Mouse (Mus musculus): Measurements from ENCODE around the gene Reep1. TPM values are rescaled to one million over a fixed set of nuclear protein-coding genes. Genes with fewer than 3 reads are reported as not detected.

Gene Reep1
- polyA plus RNA-seq, 1 experiment from 2014 or later = 326 TPM

- ATAC-seq (ENCODE audit: low FRiP score) (no peak), DNase-seq (ENCODE audit: low spot score) (no peak)
- no peaks in the 10 kb centered on the region for H3K9me3 ChIP-seq (ENCODE audit: control insufficient read depth, low read length)
- H3K36me3 ChIP-seq (replicated peaks; ENCODE audit: control insufficient read depth, insufficient read depth) = no peaks in the 10 kb centered on the region
- H3K4me1 ChIP-seq (replicated peaks; ENCODE audit: control insufficient read depth, insufficient read depth, low read length) = no peaks in the 10 kb centered on the region
- H3K27ac ChIP-seq = no peak overlapping the region
- H3K27me3 ChIP-seq (ENCODE audit: control insufficient read depth, insufficient read depth, low read length) = no peaks in the 10 kb centered on the region
- no peak overlapping the region for H3K4me2 ChIP-seq (replicated peaks)
- WGBS = 85% methylated on average over 3 of the region's 3 CpGs
- H3K9ac ChIP-seq = no peak overlapping the region
- no peak overlapping the region for H3K4me3 ChIP-seq (replicated peaks; ENCODE audit: low read length)
Observed at GRCm38 (mm10) chr6:71728306-71728705, 20.9 kb downstream of the Reep1 start.

GRCm38 (mm10) chr6:71734910-71735599 lies 27.7 kb downstream of the Reep1 start:
- H3K4me2 ChIP-seq (replicated peaks) = no peak overlapping the region
- no peaks in the 10 kb centered on the region for H3K27me3 ChIP-seq (ENCODE audit: control insufficient read depth, insufficient read depth, low read length)
- H3K36me3 ChIP-seq (replicated peaks; ENCODE audit: control insufficient read depth, insufficient read depth) = no peaks in the 10 kb centered on the region
- WGBS = 44% methylated on average over 4 of the region's 4 CpGs
- H3K9ac ChIP-seq = no peak overlapping the region
- peaks cover 23% of the 10 kb centered on the region for H3K4me1 ChIP-seq (replicated peaks; ENCODE audit: control insufficient read depth, insufficient read depth, low read length)
- ATAC-seq (ENCODE audit: low FRiP score) (no peak; the same call in 1 of the 2 replicates), DNase-seq (ENCODE audit: low spot score) (no peak)
- no peak overlapping the region for H3K27ac ChIP-seq
- H3K4me3 ChIP-seq (replicated peaks; ENCODE audit: low read length) = no peak overlapping the region
- no peaks in the 10 kb centered on the region for H3K9me3 ChIP-seq (ENCODE audit: control insufficient read depth, low read length)

- no peak overlapping the region for H3K9ac ChIP-seq
- no peaks in the 10 kb centered on the region for H3K36me3 ChIP-seq (replicated peaks; ENCODE audit: control insufficient read depth, insufficient read depth)
- no peaks in the 10 kb centered on the region for H3K27me3 ChIP-seq (ENCODE audit: control insufficient read depth, insufficient read depth, low read length)
- ATAC-seq (ENCODE audit: low FRiP score) = no peak
- H3K4me2 ChIP-seq (replicated peaks) = no peak overlapping the region
- H3K4me1 ChIP-seq (replicated peaks; ENCODE audit: control insufficient read depth, insufficient read depth, low read length) = peaks cover 28% of the 10 kb centered on the region
- no peak overlapping the region for H3K4me3 ChIP-seq (replicated peaks; ENCODE audit: low read length)
- no peaks in the 10 kb centered on the region for H3K9me3 ChIP-seq (ENCODE audit: control insufficient read depth, low read length)
- no peak for DNase-seq (ENCODE audit: low spot score)
- 13% methylated on average over 4 of the region's 4 CpGs for WGBS
- no peak overlapping the region for H3K27ac ChIP-seq
Observed at GRCm38 (mm10) chr6:71735600-71736010, 28.2 kb downstream of the Reep1 start.

GRCm38 (mm10) chr6:71736101-71736500 lies 28.7 kb downstream of the Reep1 start:
- 89% methylated on average over 5 of the region's 5 CpGs for WGBS
- H3K4me1 ChIP-seq (replicated peaks; ENCODE audit: control insufficient read depth, insufficient read depth, low read length) = peaks cover 33% of the 10 kb centered on the region
- ATAC-seq (ENCODE audit: low FRiP score) = no peak

GRCm38 (mm10) chr6:71737202-71737601 lies 29.8 kb downstream of the Reep1 start:
- Histone ChIP-seq H3K9ac (no peak overlapping the region), H3K4me1 (replicated peaks; ENCODE audit: control insufficient read depth, insufficient read depth, low read length) (peaks cover 37% of the 10 kb centered on the region), H3K27me3 (ENCODE audit: control insufficient read depth, insufficient read depth, low read length) (no peaks in the 10 kb centered on the region), H3K36me3 (replicated peaks; ENCODE audit: control insufficient read depth, insufficient read depth) (no peaks in the 10 kb centered on the region), H3K27ac (no peak overlapping the region), H3K4me2 (replicated peaks) (no peak overlapping the region), H3K9me3 (ENCODE audit: control insufficient read depth, low read length) (no peaks in the 10 kb centered on the region), H3K4me3 (replicated peaks; ENCODE audit: low read length) (no peak overlapping the region)
- DNase-seq (ENCODE audit: low spot score) (no peak), ATAC-seq (ENCODE audit: low FRiP score) (no peak)
- 58% methylated on average over 8 of the region's 8 CpGs for WGBS

More at GRCm38 (mm10) chr6:71736101-71736500, 28.7 kb downstream of the Reep1 start:
- Histone ChIP-seq H3K9ac (no peak overlapping the region), H3K4me3 (replicated peaks; ENCODE audit: low read length) (no peak overlapping the region), H3K27me3 (ENCODE audit: control insufficient read depth, insufficient read depth, low read length) (no peaks in the 10 kb centered on the region), H3K36me3 (replicated peaks; ENCODE audit: control insufficient read depth, insufficient read depth) (no peaks in the 10 kb centered on the region), H3K9me3 (ENCODE audit: control insufficient read depth, low read length) (no peaks in the 10 kb centered on the region), H3K4me2 (replicated peaks) (no peak overlapping the region), H3K27ac (no peak overlapping the region)
- no peak for DNase-seq (ENCODE audit: low spot score)

GRCm38 (mm10) chr6:71738611-71739010 lies 31.2 kb downstream of the Reep1 start:
- Histone ChIP-seq H3K4me2 (replicated peaks) (no peak overlapping the region), H3K27ac (no peak overlapping the region), H3K36me3 (replicated peaks; ENCODE audit: control insufficient read depth, insufficient read depth) (no peaks in the 10 kb centered on the region), H3K4me3 (replicated peaks; ENCODE audit: low read length) (no peak overlapping the region), H3K27me3 (ENCODE audit: control insufficient read depth, insufficient read depth, low read length) (no peaks in the 10 kb centered on the region), H3K9me3 (ENCODE audit: control insufficient read depth, low read length) (no peaks in the 10 kb centered on the region), H3K4me1 (replicated peaks; ENCODE audit: control insufficient read depth, insufficient read depth, low read length) (peaks cover 37% of the 10 kb centered on the region), H3K9ac (no peak overlapping the region)
- WGBS = 77% methylated on average over 4 of the region's 4 CpGs
- DNase-seq (ENCODE audit: low spot score) (no peak), ATAC-seq (ENCODE audit: low FRiP score) (no peak)

- whole genome bisulfite sequencing = 29% methylated on average over 13 of the region's 13 CpGs
- DNase-seq (ENCODE audit: low spot score) (peak; percentile 70), ATAC-seq (ENCODE audit: low FRiP score) (no peak)
- Histone ChIP-seq H3K4me1 (replicated peaks; ENCODE audit: control insufficient read depth, insufficient read depth, low read length) (peaks cover 33% of the 10 kb centered on the region), H3K27ac (peak overlapping the region; percentile 75), H3K36me3 (replicated peaks; ENCODE audit: control insufficient read depth, insufficient read depth) (no peaks in the 10 kb centered on the region), H3K27me3 (ENCODE audit: control insufficient read depth, insufficient read depth, low read length) (no peaks in the 10 kb centered on the region), H3K4me2 (replicated peaks) (0 out of 2 replicates have a peak overlapping the region, but pooled peaks have one; percentile 8), H3K9me3 (ENCODE audit: control insufficient read depth, low read length) (no peaks in the 10 kb centered on the region), H3K4me3 (replicated peaks; ENCODE audit: low read length) (no peak overlapping the region), H3K9ac (no peak overlapping the region)
Observed at GRCm38 (mm10) chr6:71740921-71741320, 33.6 kb downstream of the Reep1 start.

GRCm38 (mm10) chr6:71741998-71742636 lies 34.8 kb downstream of the Reep1 start:
- 83% methylated on average over 6 of the region's 6 CpGs for WGBS
- ATAC-seq (ENCODE audit: low FRiP score) (no peak), DNase-seq (ENCODE audit: low spot score) (no peak)
- Histone ChIP-seq H3K27me3 (ENCODE audit: control insufficient read depth, insufficient read depth, low read length) (no peaks in the 10 kb centered on the region), H3K4me2 (replicated peaks) (no peak overlapping the region), H3K9me3 (ENCODE audit: control insufficient read depth, low read length) (no peaks in the 10 kb centered on the region), H3K4me3 (replicated peaks; ENCODE audit: low read length) (no peak overlapping the region), H3K27ac (no peak overlapping the region), H3K9ac (no peak overlapping the region), H3K36me3 (replicated peaks; ENCODE audit: control insufficient read depth, insufficient read depth) (no peaks in the 10 kb centered on the region), H3K4me1 (replicated peaks; ENCODE audit: control insufficient read depth, insufficient read depth, low read length) (peaks cover 28% of the 10 kb centered on the region)

- no peak for ATAC-seq (ENCODE audit: low FRiP score)
- Histone ChIP-seq H3K4me2 (replicated peaks) (no peak overlapping the region), H3K9ac (no peak overlapping the region), H3K4me3 (replicated peaks; ENCODE audit: low read length) (no peak overlapping the region), H3K27ac (no peak overlapping the region), H3K27me3 (ENCODE audit: control insufficient read depth, insufficient read depth, low read length) (no peaks in the 10 kb centered on the region), H3K36me3 (replicated peaks; ENCODE audit: control insufficient read depth, insufficient read depth) (no peaks in the 10 kb centered on the region), H3K9me3 (ENCODE audit: control insufficient read depth, low read length) (no peaks in the 10 kb centered on the region), H3K4me1 (replicated peaks; ENCODE audit: control insufficient read depth, insufficient read depth, low read length) (peaks cover 15% of the 10 kb centered on the region)
- 84% methylated on average over 6 of the region's 6 CpGs for WGBS
- DNase-seq (ENCODE audit: low spot score) = no peak
Observed at GRCm38 (mm10) chr6:71744934-71745333, 37.6 kb downstream of the Reep1 start.
